Mouse (Mus musculus): Measurements from ENCODE around the gene Eif3i. TPM values are rescaled to one million over a fixed set of nuclear protein-coding genes. Genes with fewer than 3 reads are reported as not detected.
"Not testable (repeated sequence)": the region's sequence is repeated elsewhere in the genome, so short reads cannot be mapped to it uniquely, and the experiment has no call there.

Gene Eif3i
- polyA plus RNA-seq, 1 experiment from 2014 or later: 209 TPM

DNA sequence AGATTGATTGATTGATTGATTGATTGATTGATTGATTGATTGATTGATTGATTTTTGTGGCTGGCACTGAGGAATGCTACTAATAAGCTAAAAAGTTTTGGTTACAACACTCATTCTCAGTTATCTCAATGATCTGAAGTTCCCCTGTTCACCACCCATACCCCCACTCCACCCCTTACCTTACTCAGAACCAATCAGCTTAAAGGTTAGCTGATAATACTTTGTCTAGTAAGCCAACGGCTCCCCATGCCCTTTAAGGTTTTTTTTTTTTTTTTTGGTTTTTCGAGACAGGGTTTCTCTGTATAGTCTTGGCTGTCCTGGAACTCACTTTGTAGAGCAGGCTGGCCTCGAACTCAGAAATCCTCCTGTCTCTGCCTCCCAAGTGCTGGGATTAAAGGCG, 52.8 kb downstream of the Eif3i start:
- H3K27ac ChIP-seq (replicated peaks); H3K36me3 ChIP-seq; H3K9me3 ChIP-seq; H3K9ac ChIP-seq; H3K4me1 ChIP-seq (replicated peaks); H3K4me3 ChIP-seq; H3K4me2 ChIP-seq; ATAC-seq (ENCODE audit: low read depth); H3K27me3 ChIP-seq: not testable (repeated sequence)
- WGBS: 88% methylated on average over 4 of the region's 4 CpGs

- Histone ChIP-seq H3K4me1 (replicated peaks) (peaks cover 29% of the 10 kb centered on the region), H3K27ac (replicated peaks) (no peak overlapping the region), H3K9ac (no peak overlapping the region), H3K9me3 (no peaks in the 10 kb centered on the region), H3K27me3 (no peaks in the 10 kb centered on the region), H3K4me3 (no peak overlapping the region), H3K36me3 (peaks cover 9% of the 10 kb centered on the region; the same call in 1 of the 2 replicates), H3K4me2 (no peak overlapping the region)
- 77% methylated on average over 4 of the region's 4 CpGs for WGBS
- ATAC-seq (ENCODE audit: low read depth): no peak
Measured at GRCm38 (mm10) chr4:129544106-129544505, 56.3 kb downstream of the Eif3i start.

DNA sequence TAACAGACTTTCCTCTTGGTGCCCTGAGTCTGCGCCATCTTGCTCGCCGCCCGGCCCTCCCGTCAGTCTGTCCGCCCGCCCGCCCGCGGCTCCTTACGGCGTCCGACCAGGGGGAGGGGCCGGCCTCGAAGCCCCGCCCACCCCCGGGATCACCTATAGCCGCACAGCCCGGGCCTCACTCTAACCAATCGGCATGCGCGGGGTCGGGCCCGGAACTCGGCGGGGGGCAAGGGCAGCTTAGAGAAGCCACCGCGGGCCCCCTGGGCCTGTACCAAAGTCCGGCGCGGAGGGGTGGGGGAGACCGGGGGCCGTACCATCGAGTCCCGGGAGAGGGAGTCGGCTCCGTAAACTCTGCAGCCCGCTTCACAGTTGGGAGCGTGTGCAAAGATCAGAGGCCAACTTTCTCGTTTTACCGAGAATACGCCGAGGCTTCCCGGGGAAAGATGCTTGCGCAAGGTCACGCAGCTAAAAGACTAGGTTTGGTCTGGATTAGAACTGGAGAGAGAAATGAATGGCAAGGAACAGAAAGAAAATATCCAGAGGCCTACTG, 57.8 kb downstream of the Eif3i start, which contains the start of gene Hdac1:
Gene Hdac1 (minus strand): TSS at position 122 of the 550 bp plus-strand sequence.
- peak; percentile 99 for ATAC-seq (ENCODE audit: low read depth)

More for the DNA sequence above, 57.8 kb downstream of the Eif3i start, which contains the start of gene Hdac1:
- Histone ChIP-seq H3K9ac (peak within 1 kb of the TSS; percentile 89), H3K27ac (replicated peaks) (peak within 1 kb of the TSS; percentile 85), H3K4me2 (peak within 1 kb of the TSS; percentile 79), H3K4me3 (peak within 1 kb of the TSS; percentile 84), H3K4me1 (replicated peaks) (peaks cover 29% of the 10 kb centered on the region), H3K36me3 (peaks cover 12% of the 10 kb centered on the region; the same call in 1 of the 2 replicates), H3K9me3 (no peaks in the 10 kb centered on the region), H3K27me3 (no peaks in the 10 kb centered on the region)
- WGBS: under 1% methylated on average over 46 of the region's 46 CpGs

Small RNA genes within 50 kb of the gene (microRNA-seq; reads per million reads assigned to microRNA genes)
- gene Mir8119: not detected

Other genes with a start within 250 kb of the Eif3i start
- 18.5 and 20.4 TPM in 2 replicates for gene Zbtb8a, start 222.5 kb downstream of the Eif3i start, polyA plus RNA-seq (2015; fragmentation: Nextera tagmentation; extraction: Ambion mirVana)
- gene Zbtb8b, start 159.8 kb downstream of the Eif3i start, polyA plus RNA-seq (2015; fragmentation: Nextera tagmentation; extraction: Ambion mirVana): 10.7 and 11.1 TPM in 2 replicates
- 34.8 and 38.1 TPM in 2 replicates for gene Bsdc1, start 139.1 kb downstream of the Eif3i start, polyA plus RNA-seq (2015; fragmentation: Nextera tagmentation; extraction: Ambion mirVana)
- not detected in 2 replicates for gene Tssk3, start 109.6 kb downstream of the Eif3i start, polyA plus RNA-seq (2015; fragmentation: Nextera tagmentation; extraction: Ambion mirVana)
- gene Fam229a, start 109.5 kb downstream of the Eif3i start, polyA plus RNA-seq (2015; fragmentation: Nextera tagmentation; extraction: Ambion mirVana): not detected in 2 replicates
- gene Marcksl1, start 87.1 kb downstream of the Eif3i start, polyA plus RNA-seq (2015; fragmentation: Nextera tagmentation; extraction: Ambion mirVana): 1,745 and 1,831 TPM in 2 replicates
- gene Hdac1, start 57.9 kb downstream of the Eif3i start, polyA plus RNA-seq (2015; fragmentation: Nextera tagmentation; extraction: Ambion mirVana): 116 and 120 TPM in 2 replicates
- gene Lck, start 27.0 kb downstream of the Eif3i start, polyA plus RNA-seq (2015; fragmentation: Nextera tagmentation; extraction: Ambion mirVana): 8.7 and 11.6 TPM in 2 replicates
- gene Fam167b, start 22.1 kb downstream of the Eif3i start, polyA plus RNA-seq (2015; fragmentation: Nextera tagmentation; extraction: Ambion mirVana): 0.73 and 1.5 TPM in 2 replicates
- gene Tmem234, start within 50 bp of the Eif3i start, polyA plus RNA-seq (2015; fragmentation: Nextera tagmentation; extraction: Ambion mirVana): 176 and 193 TPM in 2 replicates
- 2.8 and 3.5 TPM in 2 replicates for gene Dcdc2b, start 13.6 kb upstream of the Eif3i start, polyA plus RNA-seq (2015; fragmentation: Nextera tagmentation; extraction: Ambion mirVana)
- gene Iqcc, start 18.5 kb upstream of the Eif3i start, polyA plus RNA-seq (2015; fragmentation: Nextera tagmentation; extraction: Ambion mirVana): 34.7 and 35.1 TPM in 2 replicates
- gene Ccdc28b, start 23.3 kb upstream of the Eif3i start, polyA plus RNA-seq (2015; fragmentation: Nextera tagmentation; extraction: Ambion mirVana): 140 and 143 TPM in 2 replicates
- gene Txlna, start 40.4 kb upstream of the Eif3i start, polyA plus RNA-seq (2015; fragmentation: Nextera tagmentation; extraction: Ambion mirVana): 47.6 and 55.2 TPM in 2 replicates
- 14.7 and 16.2 TPM in 2 replicates for gene Kpna6, start 72.1 kb upstream of the Eif3i start, polyA plus RNA-seq (2015; fragmentation: Nextera tagmentation; extraction: Ambion mirVana)
- 13.5 TPM in 2 replicates for gene Tmem39b, start 96.2 kb upstream of the Eif3i start, polyA plus RNA-seq (2015; fragmentation: Nextera tagmentation; extraction: Ambion mirVana)
- gene Khdrbs1, start 141.7 kb upstream of the Eif3i start, polyA plus RNA-seq (2015; fragmentation: Nextera tagmentation; extraction: Ambion mirVana): 150 and 165 TPM in 2 replicates
- 288 and 293 TPM in 2 replicates for gene Ptp4a2, start 210.6 kb upstream of the Eif3i start, polyA plus RNA-seq (2015; fragmentation: Nextera tagmentation; extraction: Ambion mirVana)

Measured in neural tube, embryonic 13.5 days (tissue).